Mouse (Mus musculus): ENCODE measurements around the gene Cyct. TPM values are rescaled to one million over a fixed set of nuclear protein-coding genes. Genes with fewer than 3 reads are reported as not detected.

Gene Cyct
- total and polyA plus RNA-seq, 3 experiments, result not detected

- Histone ChIP-seq H3K36me3 (replicated peaks in 1 of 2; ENCODE audit: control insufficient read depth in 1 of 2, insufficient read depth in 1 of 2, low read length in 1 of 2) (peaks cover 10 to 25% of the 10 kb centered on the region in 2 experiments), H3K9ac (ENCODE audit: insufficient read depth, low read depth) (no peak overlapping the region), H3K79me2 (replicated peaks; ENCODE audit: control insufficient read depth, extremely low read depth, insufficient read depth, poor library complexity, severe bottlenecking) (peaks cover 28% of the 10 kb centered on the region), H3K4me2 (ENCODE audit: insufficient read depth, low read depth, poor library complexity, severe bottlenecking) (peak overlapping the region; percentile 37), H3K27me3 (replicated peaks) (no peaks in the 10 kb centered on the region), H3K4me1 (ENCODE audit: control insufficient read depth in 1 of 2, insufficient read depth in 2 of 2) (peaks cover 2 to 40% of the 10 kb centered on the region in 2 experiments; a peak in 2 of 4 replicates), H3K27ac (ENCODE audit: insufficient read depth, low read depth) (no peak overlapping the region), H3K9me3 (replicated peaks; ENCODE audit: low read length) (no peaks in the 10 kb centered on the region), H3K4me3 (replicated peaks in 1 of 3; ENCODE audit: low read depth in 2 of 3, low read length in 2 of 3, poor library complexity in 1 of 3) (no peak overlapping the region)
- dilution Hi-C loops (cut with MboI; ENCODE audit: extremely low pct_ligation_motif_present, extremely low pct_unique_long_range_greater_than_20kb, low sequenced_read_pairs) (no loop called here), in situ Hi-C loops (cut with MboI; ENCODE audit: low pct_ligation_motif_present, low pct_unique_long_range_greater_than_20kb, low sequenced_read_pairs) (loop anchor here (5.0 kb wide), 1 partner anchor 228 kb away; no protein-coding TSS in a partner anchor)
- TF ChIP-seq NELFE (IDR thresholded peaks at IDR 0.05; ENCODE audit: low read depth, low read length) (no peak), ZNF384 (IDR thresholded peaks at IDR 0.05; ENCODE audit: low read depth, low read length) (peak; percentile 73), TBP (conservative IDR thresholded peaks at IDR 0.05; ENCODE audit: low read depth, low read length) (no peak), JUN (IDR thresholded peaks at IDR 0.05; ENCODE audit: insufficient read depth, low read depth, low read length) (no peak), ETS1 (conservative IDR thresholded peaks at IDR 0.05; ENCODE audit: low read depth, low read length) (no peak)
- no peak for DNase-seq (ENCODE audit: extremely low read depth)
Measured at GRCm38 (mm10) chr2:76368861-76369660, 8.8 kb upstream of the Cyct start.

DNA sequence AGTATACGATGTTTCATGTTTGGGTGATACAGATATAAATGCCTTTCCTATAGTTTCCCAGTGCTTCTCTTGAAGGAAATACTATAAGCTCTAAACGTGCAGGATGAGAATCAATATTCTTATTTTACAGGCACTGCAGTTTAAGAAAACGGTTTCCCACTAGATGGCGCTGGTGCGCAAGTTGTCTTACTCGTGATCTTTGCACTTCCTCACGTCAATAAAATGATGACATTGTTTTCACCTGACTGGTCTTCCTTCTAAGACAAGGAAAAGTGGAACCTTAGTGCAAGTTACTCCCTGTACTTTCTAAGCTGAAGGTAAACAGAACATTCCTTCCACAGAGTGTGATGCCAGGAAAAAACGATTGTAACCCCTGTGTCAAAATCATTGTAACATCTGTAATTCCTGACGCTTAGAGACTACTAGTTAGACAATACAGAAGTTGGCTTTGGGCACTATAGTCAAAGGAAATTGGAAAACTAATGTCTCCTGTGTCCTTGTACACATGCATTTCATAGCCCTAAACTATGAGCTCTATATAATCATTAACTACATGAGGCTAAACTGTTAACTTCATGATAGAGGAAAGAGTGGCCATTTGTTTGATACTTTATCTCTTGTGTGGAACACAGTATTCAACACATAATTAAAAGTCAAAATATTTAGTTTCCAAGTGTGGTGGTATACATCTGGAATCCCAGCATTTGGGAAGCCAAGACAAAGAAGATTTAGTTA lies 7.1 kb upstream of the Cyct start:
- TF ChIP-seq BHLHE40 (IDR thresholded peaks at IDR 0.05; ENCODE audit: low read depth, low read length), result peak; percentile 59; the same call in 1 of the 2 replicates
- TF ChIP-seq JUND (conservative IDR thresholded peaks at IDR 0.05; ENCODE audit: low read depth, low read length), result 0 out of 2 replicates have a peak, but pooled peaks have one; percentile 12
- TF ChIP-seq MAFK (IDR thresholded peaks at IDR 0.05; ENCODE audit: insufficient replicate concordance, low read length), result no peak
- peak; percentile 72 for TF ChIP-seq SMC3 (IDR thresholded peaks at IDR 0.05; ENCODE audit: low read depth, low read length)
- peak; percentile 86 for TF ChIP-seq RAD21 (IDR thresholded peaks at IDR 0.05; ENCODE audit: low read depth, low read length)
- TF ChIP-seq TCF12 (IDR thresholded peaks at IDR 0.05; ENCODE audit: low read depth, low read length), result no peak
- TF ChIP-seq PAX5 (IDR thresholded peaks at IDR 0.05; ENCODE audit: low read length), result no peak
- no peak for TF ChIP-seq MAX (IDR thresholded peaks at IDR 0.05; ENCODE audit: low read length)
- TF ChIP-seq MAZ (IDR thresholded peaks at IDR 0.05; ENCODE audit: low read depth, low read length), result no peak
- peak; percentile 80 to 91 for TF ChIP-seq CTCF (conservative IDR thresholded peaks at IDR 0.05 in 1 of 2, IDR thresholded peaks at IDR 0.05 in 1 of 2; ENCODE audit: low read depth in 2 of 2, low read length in 2 of 2)
- no peak for TF ChIP-seq ZNF384 (IDR thresholded peaks at IDR 0.05; ENCODE audit: low read depth, low read length)
- no peak for TF ChIP-seq USF1 (IDR thresholded peaks at IDR 0.05; ENCODE audit: low read depth, low read length)
- dilution Hi-C loops (cut with MboI; ENCODE audit: extremely low pct_ligation_motif_present, extremely low pct_unique_long_range_greater_than_20kb, low sequenced_read_pairs), result no loop called here
- H3K27ac ChIP-seq (ENCODE audit: insufficient read depth, low read depth), result no peak overlapping the region
- peak overlapping the region; percentile 45; the same call in 1 of the 2 replicates for H3K4me2 ChIP-seq (ENCODE audit: insufficient read depth, low read depth, poor library complexity, severe bottlenecking)
- H3K4me1 ChIP-seq (ENCODE audit: control insufficient read depth in 1 of 2, insufficient read depth in 2 of 2), result peaks cover 2 to 27% of the 10 kb centered on the region in 2 experiments; a peak in 2 of 4 replicates
- no peak overlapping the region for H3K4me3 ChIP-seq (replicated peaks in 1 of 3; ENCODE audit: low read depth in 2 of 3, low read length in 2 of 3, poor library complexity in 1 of 3)
- H3K79me2 ChIP-seq (replicated peaks; ENCODE audit: control insufficient read depth, extremely low read depth, insufficient read depth, poor library complexity, severe bottlenecking), result peaks cover 25% of the 10 kb centered on the region
- H3K27me3 ChIP-seq (replicated peaks), result no peaks in the 10 kb centered on the region
- DNase-seq (ENCODE audit: extremely low read depth), result peak; percentile 81
- peaks cover 2 to 9% of the 10 kb centered on the region in 2 experiments for H3K36me3 ChIP-seq (replicated peaks in 1 of 2; ENCODE audit: control insufficient read depth in 1 of 2, insufficient read depth in 1 of 2, low read length in 1 of 2)
- in situ Hi-C loops (cut with MboI; ENCODE audit: low pct_ligation_motif_present, low pct_unique_long_range_greater_than_20kb, low sequenced_read_pairs), result loop anchor here (5.0 kb wide), 1 partner anchor 230 kb away; no protein-coding TSS in a partner anchor
- no peaks in the 10 kb centered on the region for H3K9me3 ChIP-seq (replicated peaks; ENCODE audit: low read length)
- H3K9ac ChIP-seq (ENCODE audit: insufficient read depth, low read depth), result no peak overlapping the region

All from CH12.LX (cell line).